Mouse (Mus musculus): ENCODE measurements at regions not wholly inside any gene's neighbourhood (a gene's known extent, or its start where the extent isn't known, plus 50 kb on each side); places are given as distances from the start of the nearest gene placed in this dataset.

GRCm38 (mm10) chr17:62176336-62176735, 704.8 kb downstream of the Efna5 start:
- TF ChIP-seq FOSL1 (IDR thresholded peaks at IDR 0.05; ENCODE audit: insufficient read depth, low read length, poor library complexity, severe bottlenecking) (no peak), MYOD1 (IDR thresholded peaks at IDR 0.05; ENCODE audit: control insufficient read depth, insufficient read length, low read depth) (no peak), CTCF (IDR thresholded peaks at IDR 0.05; ENCODE audit: control insufficient read depth, insufficient read depth, insufficient read length) (no peak), MYOG (IDR thresholded peaks at IDR 0.05; ENCODE audit: control insufficient read depth, extremely low read depth, insufficient read length) (no peak)
